Mouse (Mus musculus): ENCODE data around the gene Olfr320.
"Not testable (repeated sequence)": the region's sequence is repeated elsewhere in the genome, so short reads cannot be mapped to it uniquely, and the experiment has no call there.

Olfr320 gene

DNA sequence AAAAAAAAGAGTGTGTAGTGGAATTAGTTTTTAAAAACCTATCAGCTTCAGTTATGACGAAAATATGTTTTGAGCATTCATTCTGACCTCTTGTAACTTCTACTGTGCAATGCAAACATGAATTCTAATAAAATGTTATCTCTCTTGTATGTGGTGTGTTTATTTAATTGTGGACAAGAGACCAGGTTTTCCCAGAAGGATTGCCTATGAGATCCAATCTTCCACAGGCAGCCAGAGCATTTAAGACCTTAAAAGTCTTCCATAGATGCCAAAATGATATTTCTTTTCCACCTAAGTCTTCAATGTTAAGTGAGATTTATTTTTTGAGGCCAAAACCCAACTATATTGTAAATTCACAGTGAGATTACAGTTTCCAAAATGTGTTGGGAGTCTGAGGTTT, at the start of gene Olfr320:
TSS of gene Olfr320 (plus strand) at position 301 of the 400 bp plus-strand sequence.
- DNase-seq (ENCODE audit: low read depth), result no peak

DNA sequence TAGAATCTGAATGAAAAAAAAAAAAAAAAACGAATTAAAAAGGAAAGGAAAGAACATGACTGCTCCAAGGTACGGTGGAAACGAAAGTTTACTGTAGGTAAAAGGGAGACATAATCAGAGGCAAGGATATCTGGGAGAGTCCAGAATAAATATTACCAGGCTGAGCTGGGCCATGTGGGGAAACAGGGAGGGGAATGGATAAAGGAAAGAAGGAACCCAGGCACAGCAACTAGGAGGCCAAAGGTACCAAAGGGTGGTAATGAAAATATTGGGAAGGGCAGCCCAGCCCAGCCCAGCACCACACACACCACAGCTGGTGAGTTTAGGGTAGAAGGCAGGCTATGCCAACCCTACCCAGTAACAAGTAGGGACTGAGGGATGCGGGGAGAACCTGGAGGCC, 46.0 kb upstream of the Olfr320 start:
- DNase-seq (ENCODE audit: low read depth), result no peak

DNA sequence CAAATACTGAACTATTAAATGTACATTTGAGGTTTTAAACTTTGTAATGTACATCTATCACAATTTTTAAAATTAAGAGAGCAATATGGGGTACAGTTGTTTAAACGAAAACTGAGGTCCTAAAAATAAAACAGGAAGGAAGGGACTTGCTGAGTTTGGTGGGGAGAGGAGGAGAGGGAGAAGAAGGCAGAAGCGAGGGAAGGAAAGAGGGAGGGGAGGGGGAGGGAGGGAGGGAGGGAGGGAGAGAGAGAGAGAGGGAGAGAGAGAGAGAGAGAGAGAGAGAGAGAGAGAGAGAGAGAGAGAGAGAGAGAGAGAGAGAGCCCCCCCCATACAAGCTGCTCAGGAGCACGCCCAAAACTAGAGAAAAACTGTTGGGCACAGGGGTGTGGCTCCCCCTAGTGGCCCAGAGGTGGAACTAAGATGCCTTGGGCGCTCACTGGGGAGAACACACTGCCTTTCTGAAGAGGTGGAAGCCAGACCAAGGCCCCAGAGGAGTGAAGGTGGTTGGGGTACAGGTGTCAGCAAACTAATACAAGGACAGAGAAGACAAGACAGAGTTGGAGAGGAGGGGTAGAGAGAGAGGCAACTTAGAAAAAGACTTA, 44.4 kb upstream of the Olfr320 start:
- DNase-seq (ENCODE audit: low read depth), result peak; percentile 60

DNA sequence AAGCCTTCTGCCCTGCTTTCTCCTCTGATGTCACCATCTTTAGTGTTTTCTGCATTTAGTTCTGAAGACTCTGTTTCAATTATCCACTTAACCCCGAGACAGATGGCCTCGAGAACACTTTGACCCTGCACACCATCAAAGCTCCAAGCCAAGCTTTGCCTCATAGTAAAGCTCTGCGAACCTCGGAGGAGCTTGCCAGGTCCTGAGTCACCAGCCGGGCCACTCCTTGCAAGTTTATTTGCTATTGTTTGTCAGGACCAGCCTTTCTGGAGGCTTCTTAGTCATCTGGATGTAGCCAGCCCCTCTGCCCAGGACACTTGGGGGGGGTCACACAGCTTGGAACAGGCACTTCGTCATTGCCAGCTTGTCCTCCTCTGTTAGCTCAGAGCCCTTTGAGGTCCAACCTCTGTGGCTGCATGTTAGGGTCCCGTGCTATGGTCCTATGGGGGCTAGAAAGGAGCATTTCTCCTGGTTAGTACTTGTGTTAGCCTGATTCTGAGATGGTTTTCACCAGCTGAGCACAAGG, 42.7 kb upstream of the Olfr320 start:
- DNase-seq (ENCODE audit: low read depth), result no peak

DNA sequence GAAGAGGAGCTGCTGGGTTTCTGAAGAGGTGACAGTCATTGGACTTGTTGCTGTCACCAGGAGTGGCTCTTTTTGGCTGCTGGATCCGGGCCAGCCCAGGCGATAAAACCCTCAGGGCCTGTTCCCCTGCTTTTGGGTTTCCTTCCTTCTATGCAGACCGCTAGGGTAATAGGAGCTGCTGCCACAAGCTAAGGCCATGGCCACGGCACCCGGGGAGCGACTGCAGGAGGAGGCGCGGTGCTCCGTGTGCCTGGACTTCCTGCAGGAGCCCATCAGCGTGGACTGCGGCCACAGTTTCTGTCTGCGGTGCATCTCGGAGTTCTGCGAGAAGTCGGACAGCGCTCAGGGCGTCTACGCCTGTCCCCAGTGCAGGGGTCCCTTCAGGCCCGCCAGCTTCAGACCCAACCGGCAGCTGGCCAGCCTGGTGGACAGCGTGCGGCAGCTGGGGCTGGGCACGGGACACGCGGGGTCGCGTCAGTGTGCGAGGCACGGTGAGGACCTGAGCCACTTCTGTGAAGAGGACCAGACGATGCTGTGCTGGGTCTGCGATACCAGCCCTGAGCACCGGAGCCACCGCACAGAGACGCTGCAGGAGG, 40.5 kb upstream of the Olfr320 start, which contains the start of gene Trim58:
TSS of gene Trim58 (plus strand) at position 194 of the 596 bp plus-strand sequence.
- DNase-seq (ENCODE audit: low read depth), result peak; percentile 22

DNA sequence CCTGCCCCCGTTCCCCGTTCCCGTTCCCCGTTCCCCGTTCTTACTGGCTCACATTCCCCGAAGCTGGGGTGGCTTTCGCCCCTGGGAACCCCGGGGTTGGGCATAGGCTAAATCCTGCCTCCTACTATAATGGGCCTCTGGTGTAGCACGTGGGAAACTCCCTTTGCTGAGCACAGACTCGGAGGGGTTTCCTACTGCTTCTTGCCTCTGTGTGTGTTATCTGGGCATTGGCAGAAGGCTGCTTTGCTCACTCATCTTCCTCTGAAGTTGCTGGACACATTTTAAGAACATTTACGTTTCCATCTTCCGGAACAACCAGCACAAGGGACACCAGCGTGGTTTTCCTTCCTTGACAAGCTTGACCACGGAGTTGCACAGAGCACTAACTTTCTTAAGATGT, 39.8 kb upstream of the Olfr320 start:
- peak; percentile 43 for DNase-seq (ENCODE audit: low read depth)

DNA sequence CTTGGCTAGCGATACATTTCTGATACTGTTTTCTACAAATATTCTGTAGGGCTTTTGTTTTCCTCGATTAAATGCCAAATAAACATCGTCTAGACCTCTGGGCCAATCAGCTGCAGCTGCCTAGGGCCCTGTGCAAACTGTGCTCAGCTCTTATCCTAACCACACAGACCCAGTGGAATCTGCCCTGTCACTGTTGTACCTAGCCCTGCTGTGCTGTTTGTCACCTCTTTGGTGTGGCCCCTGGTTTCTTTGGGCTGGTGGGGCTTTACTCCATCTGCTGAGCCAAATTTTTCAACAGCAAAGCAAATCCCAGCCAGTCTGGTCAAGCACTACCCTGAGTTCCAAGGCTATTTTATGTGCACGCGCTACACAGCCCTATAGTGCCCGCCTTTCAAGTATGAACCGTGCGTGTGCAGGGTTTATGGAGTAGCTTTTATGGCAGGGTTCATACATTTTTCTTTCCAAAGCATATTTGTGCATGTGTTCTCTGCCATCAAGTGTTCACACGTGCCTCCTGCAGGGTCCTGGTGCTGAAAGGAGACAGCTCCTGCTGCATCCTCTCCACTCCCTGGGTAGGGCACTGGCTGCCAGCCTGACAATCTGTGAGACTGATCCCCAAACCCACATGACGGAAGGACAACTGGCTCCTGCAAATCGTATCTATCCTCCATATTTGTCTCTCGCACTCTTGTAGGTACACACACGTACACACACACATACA, 39.1 kb upstream of the Olfr320 start:
- peak; percentile 40 for DNase-seq (ENCODE audit: low read depth)

DNA sequence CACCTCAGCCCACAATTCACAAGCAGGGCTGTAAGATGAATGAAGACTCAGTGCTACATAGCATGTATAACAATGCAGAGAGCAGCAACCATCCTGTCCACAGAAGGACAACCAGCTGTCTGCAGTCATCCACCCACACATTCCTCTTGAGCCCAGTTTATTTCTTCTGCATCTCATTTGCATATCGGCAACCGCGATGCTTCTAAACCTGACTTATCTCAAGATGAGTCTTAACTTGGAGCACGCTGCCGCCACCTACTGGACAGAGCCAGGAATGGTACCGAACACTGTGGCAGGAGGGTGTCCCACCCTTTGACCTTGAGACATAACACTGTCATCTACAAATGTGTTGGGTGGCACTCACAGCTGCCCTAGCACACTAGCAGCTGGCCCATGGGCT, 37.5 kb upstream of the Olfr320 start:
- peak; percentile 69 for DNase-seq (ENCODE audit: low read depth)

DNA sequence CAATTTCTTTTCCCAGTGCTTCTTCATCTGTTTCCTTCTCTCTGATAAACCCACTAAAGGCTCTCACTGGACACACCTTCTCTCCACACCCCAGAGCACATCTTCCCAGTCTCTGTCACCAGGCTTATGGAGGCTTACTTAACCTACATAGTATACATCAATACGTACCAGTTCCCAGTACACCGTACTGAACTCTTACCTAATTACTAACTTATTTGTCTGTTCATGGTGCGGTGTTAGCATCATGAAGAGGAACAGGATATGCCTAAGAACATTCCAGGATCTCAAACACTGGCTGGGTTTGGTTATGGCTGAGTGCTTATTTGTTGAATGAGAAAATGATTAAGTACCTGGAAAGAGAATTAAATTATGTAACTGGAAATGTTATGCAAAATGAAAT, 25.7 kb upstream of the Olfr320 start:
- no peak for DNase-seq (ENCODE audit: low read depth)

DNA sequence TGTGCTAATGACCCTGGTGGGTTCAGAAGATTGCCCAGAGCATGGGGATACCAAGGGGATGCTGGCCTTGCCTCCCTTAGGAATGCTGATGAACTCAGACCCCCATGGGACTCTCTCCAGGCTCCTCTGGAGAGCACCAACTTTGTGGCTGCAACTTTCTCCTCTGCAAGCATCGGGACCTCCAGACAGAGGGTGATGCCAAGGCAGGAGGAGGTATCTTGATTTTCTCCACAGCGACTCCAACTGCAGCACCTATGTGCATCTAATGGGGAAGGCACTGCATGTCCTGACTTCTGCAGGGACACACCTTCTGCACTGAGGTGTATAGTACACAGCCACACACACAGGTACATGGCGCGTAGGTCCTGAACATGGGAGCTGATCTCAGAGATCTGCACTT, 22.3 kb upstream of the Olfr320 start, which contains the start of gene Olfr322:
TSS of gene Olfr322 (plus strand) at position 187 of the 400 bp plus-strand sequence.
- no peak for DNase-seq (ENCODE audit: low read depth)

DNA sequence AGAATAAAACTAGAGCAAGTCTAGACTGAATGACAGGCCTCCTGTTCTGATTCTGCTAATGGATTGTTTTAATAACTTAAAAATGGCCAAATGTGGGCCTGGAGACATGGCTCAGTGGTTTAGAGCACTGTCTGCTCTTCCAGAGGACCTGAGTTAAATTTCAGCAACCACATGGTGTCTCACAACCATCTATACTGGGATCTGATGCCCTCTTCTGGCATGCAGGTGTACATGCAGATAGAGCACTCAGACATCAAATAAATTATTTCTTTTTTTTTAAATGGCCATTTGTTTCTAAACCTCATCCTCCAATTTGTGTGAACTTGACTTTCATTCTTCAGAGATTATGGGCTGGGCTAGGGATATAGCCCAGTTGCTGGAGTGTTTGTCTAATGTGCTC, 11.6 kb upstream of the Olfr320 start:
- no peak for DNase-seq (ENCODE audit: low read depth)

DNA sequence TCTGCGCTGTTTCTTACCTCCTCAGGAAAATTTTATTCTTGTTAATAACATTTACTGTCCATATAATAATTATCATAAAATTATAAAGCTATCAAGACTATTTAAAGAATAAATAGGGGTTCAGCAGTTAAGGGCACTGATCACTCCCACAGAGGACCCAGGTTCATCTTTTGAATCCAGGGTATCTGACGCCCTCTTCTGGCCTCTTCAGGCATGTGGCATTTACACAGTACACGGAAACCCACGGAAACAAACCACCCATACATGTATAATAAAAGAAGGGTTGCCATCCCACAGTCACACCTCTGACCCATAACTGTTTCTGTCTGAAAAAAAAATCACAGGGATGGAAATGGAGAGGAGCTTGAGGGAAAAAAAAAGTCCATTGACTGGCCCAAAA, 9.1 kb upstream of the Olfr320 start:
- DNase-seq (ENCODE audit: low read depth), result no peak

DNA sequence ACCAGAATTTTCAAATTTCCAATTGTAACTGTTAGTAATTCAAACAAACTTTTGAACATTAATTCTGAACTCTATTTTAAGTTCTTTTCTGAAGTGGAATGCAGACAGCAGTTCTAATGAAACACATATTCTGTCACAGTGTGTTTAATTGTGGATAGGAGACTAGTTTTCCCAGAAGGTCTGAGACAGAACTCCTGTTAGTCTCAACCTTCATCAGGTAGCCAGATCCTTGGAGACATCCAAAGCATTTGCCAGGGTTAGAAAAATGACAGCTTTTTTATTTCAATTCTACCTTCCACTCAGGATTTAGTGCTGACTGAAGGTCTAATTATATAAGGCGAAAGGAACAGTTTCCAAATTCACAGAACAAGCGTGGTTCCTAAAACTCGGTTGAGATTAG, 18.0 kb downstream of the Olfr320 start, which contains the start of gene Olfr319:
TSS of gene Olfr319 (plus strand) at position 301 of the 400 bp plus-strand sequence.
- DNase-seq (ENCODE audit: low read depth), result no peak

DNA sequence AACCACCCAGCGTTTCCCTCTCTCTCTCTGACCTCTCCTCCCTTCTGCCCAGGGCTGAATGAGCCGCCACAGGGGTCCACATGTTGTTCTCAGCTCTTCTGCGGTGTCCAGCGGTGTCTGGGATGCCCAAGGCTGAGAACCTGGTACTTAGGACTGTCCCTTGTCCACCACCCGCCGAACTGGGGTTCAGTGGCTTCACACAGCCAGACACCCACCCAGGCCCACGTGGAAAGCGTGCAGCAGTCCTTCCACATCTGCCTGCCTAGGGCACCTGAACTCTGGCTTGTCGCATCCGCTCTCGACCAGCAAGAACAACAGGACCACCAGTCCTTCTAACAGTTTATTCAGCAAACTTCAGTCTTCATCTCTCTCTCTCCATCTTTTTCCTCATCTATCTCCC, 28.2 kb downstream of the Olfr320 start:
- no peak for DNase-seq (ENCODE audit: low read depth)

DNA sequence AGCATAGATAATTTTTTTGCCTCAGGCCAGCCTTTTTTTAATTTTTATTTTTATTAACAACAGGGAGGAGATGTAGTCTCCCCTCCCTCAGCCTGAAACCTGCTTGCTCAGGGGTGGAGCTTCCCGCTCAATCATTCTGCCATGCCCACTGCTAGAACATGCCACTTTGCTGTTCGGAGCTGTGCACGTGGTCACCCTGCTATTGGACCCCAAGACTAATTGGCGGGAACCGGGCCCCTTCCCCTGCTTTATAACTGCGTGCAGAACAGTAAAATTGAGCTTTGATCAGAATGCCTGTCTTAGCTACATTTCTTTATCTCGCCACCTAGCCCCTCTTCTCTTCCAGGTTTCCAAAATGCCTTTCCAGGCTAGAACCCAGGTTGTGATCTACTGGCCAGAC, 36.8 kb downstream of the Olfr320 start:
- not testable (repeated sequence) for DNase-seq (ENCODE audit: low read depth)

DNA sequence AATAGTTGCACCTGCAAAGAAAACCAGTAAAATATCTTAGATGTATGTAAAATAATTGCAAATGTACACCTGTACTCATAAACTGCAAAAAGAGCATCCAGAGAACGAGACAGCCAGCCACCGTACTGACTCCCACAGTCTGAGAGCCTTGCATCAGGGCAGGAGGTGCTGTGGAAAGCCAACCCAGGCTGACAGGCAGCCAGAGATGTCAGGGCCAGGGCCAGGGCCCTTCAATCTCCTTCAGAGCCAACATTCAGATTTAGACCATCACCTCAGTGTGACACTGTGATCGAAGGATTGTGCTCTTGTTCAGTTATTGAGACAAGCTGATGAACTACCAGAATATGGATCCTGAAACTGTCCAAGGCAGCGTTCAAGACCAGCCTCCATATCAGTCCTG, 38.8 kb downstream of the Olfr320 start:
- no peak for DNase-seq (ENCODE audit: low read depth)

DNA sequence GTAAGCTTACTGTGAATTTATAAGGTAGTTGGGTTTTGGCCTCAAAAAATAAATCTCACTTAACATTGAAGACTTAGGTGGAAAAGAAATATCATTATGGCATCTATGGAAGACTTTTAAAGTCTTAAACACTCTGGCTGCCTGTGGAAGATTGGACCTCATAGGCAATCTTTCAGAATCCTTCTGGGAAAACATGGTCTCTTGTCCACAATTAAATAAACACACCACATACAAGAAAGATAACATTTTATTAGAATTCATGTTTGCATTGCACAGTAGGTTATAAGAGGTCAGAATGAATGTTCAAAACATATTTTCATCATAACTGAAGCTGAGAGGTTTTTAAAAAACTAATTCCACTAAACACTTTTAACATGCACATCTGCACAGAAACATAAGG, 43.0 kb downstream of the Olfr320 start, which contains the start of gene Olfr318:
TSS of gene Olfr318 (minus strand) at position 101 of the 400 bp plus-strand sequence.
- no peak for DNase-seq (ENCODE audit: low read depth)

DNA sequence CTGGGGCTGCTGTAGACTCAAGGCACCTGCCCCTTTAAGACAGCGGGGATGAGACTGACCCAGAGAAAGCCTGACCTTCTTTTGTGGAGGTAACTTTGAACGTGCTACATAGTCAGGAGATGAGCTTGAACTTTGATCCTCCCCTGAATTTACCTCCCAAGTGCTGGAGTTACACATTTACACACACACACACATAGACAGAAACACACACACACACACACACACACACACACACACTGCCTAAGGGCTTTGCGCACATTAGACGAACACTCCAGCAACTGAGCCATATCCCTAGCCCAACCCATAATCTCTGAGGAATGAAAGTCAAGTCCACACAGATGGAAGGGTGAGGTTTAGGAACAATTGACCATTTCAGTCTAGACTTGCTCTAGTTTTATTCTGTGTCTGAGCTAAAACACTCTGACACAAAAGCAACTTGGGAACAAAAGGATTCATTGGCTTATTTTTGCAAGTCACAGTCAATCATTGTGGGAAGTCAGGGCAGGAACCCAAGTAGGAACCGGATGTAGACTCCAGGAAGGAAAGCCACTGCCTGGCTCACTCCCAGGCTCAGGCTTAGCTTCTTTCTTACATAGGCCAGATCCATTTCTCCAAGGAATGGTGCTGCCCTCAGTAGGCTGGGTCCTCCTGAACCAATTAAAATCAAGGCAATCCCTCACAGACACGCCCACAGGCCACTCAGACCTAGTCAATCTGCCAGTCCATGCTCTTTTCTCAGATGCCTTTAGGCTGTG, 47.2 kb downstream of the Olfr320 start:
- DNase-seq (ENCODE audit: low read depth), result not testable (repeated sequence)

DNA sequence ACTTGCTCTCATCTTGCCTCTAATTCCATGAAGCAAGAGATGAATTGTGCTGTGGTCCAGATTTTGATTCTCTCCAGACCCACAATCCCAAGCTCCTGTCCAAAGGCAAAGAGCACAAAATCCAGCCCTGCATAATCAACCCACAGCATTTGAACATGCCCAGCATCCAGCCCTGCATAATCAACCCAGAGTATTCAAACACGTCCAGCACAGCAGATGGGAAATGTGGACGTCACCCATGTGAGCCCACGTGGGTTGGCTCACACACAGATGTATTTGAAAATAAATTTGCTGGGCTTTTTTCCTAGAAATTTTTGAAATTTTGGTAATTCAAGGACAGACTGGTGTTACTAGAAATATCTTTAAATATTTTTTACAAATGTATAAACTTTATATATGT, 52.5 kb downstream of the Olfr320 start:
- no peak for DNase-seq (ENCODE audit: low read depth)

All from c-Kit-positive CD71-negative TER-119-negative erythroid progenitor cells, embryonic 14.5 days (primary cell).